Mouse (Mus musculus): Measurements from ENCODE around the gene Btrc.

DNA sequence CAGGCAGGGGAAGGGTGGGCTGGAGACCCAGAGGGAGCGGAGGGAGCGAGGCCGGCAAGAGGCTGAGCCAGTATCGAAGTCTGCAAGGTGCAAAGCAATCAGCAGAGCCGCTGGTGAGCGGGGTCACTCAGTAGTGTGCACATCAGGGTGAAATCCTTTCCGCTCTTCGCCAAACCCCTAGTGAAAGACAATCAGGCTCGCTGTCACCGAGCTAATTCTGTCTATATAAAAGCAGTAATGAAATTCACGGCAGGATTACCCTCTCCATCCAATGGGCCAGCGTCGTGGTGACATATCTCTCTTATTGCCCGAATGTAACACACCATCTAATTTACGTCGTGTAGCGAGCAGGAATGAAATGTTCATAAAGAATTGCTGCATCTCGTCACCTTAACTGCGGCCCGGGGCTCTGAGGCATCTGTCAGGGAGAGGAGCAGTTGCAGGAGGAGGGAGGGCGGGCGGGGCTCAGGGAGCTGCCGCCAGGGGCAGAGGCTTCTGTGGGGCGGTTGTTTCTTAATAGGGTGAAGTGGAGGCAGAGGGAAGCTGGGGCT lies 33.7 kb upstream of the Btrc start:
- no peak for TF ChIP-seq POLR2AphosphoS5 (IDR thresholded peaks at IDR 0.05; ENCODE audit: borderline replicate concordance, low read depth, low read length)
- TF ChIP-seq CTCF (IDR thresholded peaks at IDR 0.05 in 2 of 3, conservative IDR thresholded peaks at IDR 0.05 in 1 of 3; ENCODE audit: control insufficient read depth in 1 of 3, insufficient read depth in 1 of 3, low read depth in 2 of 3, low read length in 3 of 3, poor library complexity in 1 of 3, severe bottlenecking in 1 of 3) = no peak
- no peak for TF ChIP-seq MEF2A (IDR thresholded peaks at IDR 0.05; ENCODE audit: extremely low read depth, insufficient replicate concordance, low read depth, low read length, poor library complexity, severe bottlenecking)
- no peak for TF ChIP-seq GATA1 (IDR thresholded peaks at IDR 0.05; ENCODE audit: low read depth, low read length)
- TF ChIP-seq MYB (IDR thresholded peaks at IDR 0.05; ENCODE audit: low read depth, low read length) = no peak
- no peak for TF ChIP-seq EP300 (IDR thresholded peaks at IDR 0.05; ENCODE audit: low read depth in 1 of 2, low read length in 2 of 2)
- TF ChIP-seq POLR2A (IDR thresholded peaks at IDR 0.05; ENCODE audit: control insufficient read depth in 1 of 2, insufficient read depth in 1 of 2, low read depth in 1 of 2, low read length in 2 of 2, poor library complexity in 1 of 2) = no peak
- no peak for TF ChIP-seq JUND (IDR thresholded peaks at IDR 0.05; ENCODE audit: low read depth, low read length)
- no peak for TF ChIP-seq E2F4 (IDR thresholded peaks at IDR 0.05; ENCODE audit: borderline replicate concordance, low read depth, low read length)
- TF ChIP-seq HCFC1 (IDR thresholded peaks at IDR 0.05; ENCODE audit: low read depth, low read length) = no peak
- TF ChIP-seq CHD1 (IDR thresholded peaks at IDR 0.05; ENCODE audit: low read depth, low read length) = no peak
- no peak for TF ChIP-seq MAFK (IDR thresholded peaks at IDR 0.05; ENCODE audit: borderline replicate concordance, low read depth, low read length)
